Mouse (Mus musculus) heart, postnatal 14 days (tissue): ENCODE data around the gene Aamdc. TPM values are rescaled to one million over a fixed set of nuclear protein-coding genes. Genes with fewer than 3 reads are reported as not detected.

Experiments
- DNase-seq, 2 experiments: peaks; one replicate each; pipeline ENCODE4 v3.0.0; 2021 to 2022
- intact Hi-C: fragments of 180-260 bp; cut with DNase I; formaldehyde crosslinking; loops from one replicate; pipeline ENCODE4 v1.15.1; 2025
- long read RNA-seq, 2 experiments: library from polyadenylated mRNA; stranded (forward); transcript quantifications; one replicate each; pipeline ENCODE4 v2.0.0; 2021
- total RNA-seq, 2 experiments: library from RNA; stranded (reverse); gene quantifications; 2 replicates each; pipeline ENCODE4 v1.2.3; 2021

The Aamdc gene
- total RNA-seq = 10 to 100 TPM; 47.5 to 48.8 TPM
- long read RNA-seq, experiment 1, transcript Aamdc-213 (5 exons, 883 nt) = major isoform, 30 of 51 reads
- long read RNA-seq, experiment 1, transcript Aamdc-202 (4 exons, 776 nt) = minor isoform, 6 of 51 reads
- long read RNA-seq, experiment 1, transcript Aamdc-206 (4 exons, 789 nt) = minor isoform, 9 of 51 reads
- long read RNA-seq, experiment 1, partial matches to known transcripts = 0 of 51 reads
- long read RNA-seq, experiment 1, other reads (novel, unspliced or antisense) = 4 of 51 reads
- long read RNA-seq, experiment 2, transcript Aamdc-213 (5 exons, 883 nt) = major isoform, 27 of 51 reads
- long read RNA-seq, experiment 2, transcript Aamdc-206 (4 exons, 789 nt) = minor isoform, 15 of 51 reads
- long read RNA-seq, experiment 2, partial matches to known transcripts = 1 of 51 reads
- long read RNA-seq, experiment 2, other reads (novel, unspliced or antisense) = 5 of 51 reads

- intact Hi-C loops = loop anchor here (5.0 kb wide), 3 partner anchors 73 to 157 kb away; no protein-coding TSS in a partner anchor
- DNase-seq = peak; percentile 93 to 94
These were observed at the start of gene Aamdc, which contains the start of gene Rsf1 for GRCm38 (mm10) chr7:97579067-97579975. Aamdc (minus strand) TSS chr7:97579497. Rsf1 (plus strand) TSS chr7:97579889.

GRCm38 (mm10) chr7:97623402-97623801 is 44.1 kb upstream of the Aamdc start:
- DNase-seq = no peak
- intact Hi-C loops = no loop called here

GRCm38 (mm10) chr7:97622676-97623075 is 43.4 kb upstream of the Aamdc start:
- no peak for DNase-seq
- intact Hi-C loops = no loop called here

GRCm38 (mm10) chr7:97621346-97621745 is 42.0 kb upstream of the Aamdc start:
- intact Hi-C loops = no loop called here
- no peak for DNase-seq

GRCm38 (mm10) chr7:97598548-97598947 is 19.3 kb upstream of the Aamdc start:
- DNase-seq = no peak
- intact Hi-C loops = no loop called here

- intact Hi-C loops = no loop called here
- DNase-seq = no peak
These were observed 14.2 kb upstream of the Aamdc start for GRCm38 (mm10) chr7:97593535-97593934.

- intact Hi-C loops = no loop called here
- no peak for DNase-seq
These were observed 13.1 kb upstream of the Aamdc start for GRCm38 (mm10) chr7:97592396-97592795.

GRCm38 (mm10) chr7:97591336-97591735 is 12.0 kb upstream of the Aamdc start:
- no peak for DNase-seq
- intact Hi-C loops = no loop called here

GRCm38 (mm10) chr7:97590488-97590887 is 11.2 kb upstream of the Aamdc start:
- no peak for DNase-seq
- intact Hi-C loops = no loop called here

- DNase-seq = no peak
- intact Hi-C loops = no loop called here
These were observed 9.2 kb upstream of the Aamdc start for GRCm38 (mm10) chr7:97588506-97588905.

- intact Hi-C loops = loop anchor here (1.0 to 5.0 kb wide), 2 partner anchors 46 to 101 kb away; partner anchors contain the start of gene Ints4
- peak; percentile 80 to 83 for DNase-seq
These were observed 1.5 kb upstream of the Aamdc start for GRCm38 (mm10) chr7:97580843-97581214.

- intact Hi-C loops = loop anchor here (1.0 to 5.0 kb wide), 5 partner anchors 47 to 158 kb away; partner anchors contain the start of gene Ints4
- peak; percentile 45 to 54 for DNase-seq
These were observed 912 bp upstream of the Aamdc start for GRCm38 (mm10) chr7:97579976-97580842.

GRCm38 (mm10) chr7:97578361-97579066 is 783 bp downstream of the Aamdc start:
- intact Hi-C loops = loop anchor here (5.0 kb wide), 3 partner anchors 74 to 156 kb away; no protein-coding TSS in a partner anchor
- peak; percentile 52 to 69 for DNase-seq

GRCm38 (mm10) chr7:97570389-97570788 is 8.9 kb downstream of the Aamdc start:
- intact Hi-C loops = no loop called here
- DNase-seq = no peak

- intact Hi-C loops = no loop called here
- no peak for DNase-seq
These were observed 9.9 kb downstream of the Aamdc start for GRCm38 (mm10) chr7:97569372-97569771.

GRCm38 (mm10) chr7:97563576-97563975 is 15.7 kb downstream of the Aamdc start:
- intact Hi-C loops = no loop called here
- no peak for DNase-seq

- intact Hi-C loops = no loop called here
- DNase-seq = no peak
These were observed 28.6 kb downstream of the Aamdc start for GRCm38 (mm10) chr7:97550673-97551072.

- intact Hi-C loops = no loop called here
- no peak for DNase-seq
These were observed 30.0 kb downstream of the Aamdc start for GRCm38 (mm10) chr7:97549301-97549700.

GRCm38 (mm10) chr7:97546462-97546861 is 32.8 kb downstream of the Aamdc start:
- intact Hi-C loops = no loop called here
- no peak for DNase-seq
